Mouse (Mus musculus) mouse embryonic stem cell (cell line): ENCODE data around the gene Dhdds.
"Not testable (repeated sequence)": the region's sequence is repeated elsewhere in the genome, so short reads cannot be mapped to it uniquely, and the experiment has no call there.

Source experiments
- in situ Hi-C, 2 experiments: fragments of 300-500 bp; cut with MboI; formaldehyde crosslinking; loops; 1 replicate in 1 of 2; 3 replicates in 1 of 2; pipeline ENCODE4 v1.14.3; 2019 to 2020; ENCODE audit warnings: low sequenced_read_pairs in 2 of 2, low pct_unique_long_range_greater_than_20kb in 1 of 2, mixed read lengths in 1 of 2; ENCODE audit not compliant: unreplicated experiment in 1 of 2

Gene Dhdds

DNA sequence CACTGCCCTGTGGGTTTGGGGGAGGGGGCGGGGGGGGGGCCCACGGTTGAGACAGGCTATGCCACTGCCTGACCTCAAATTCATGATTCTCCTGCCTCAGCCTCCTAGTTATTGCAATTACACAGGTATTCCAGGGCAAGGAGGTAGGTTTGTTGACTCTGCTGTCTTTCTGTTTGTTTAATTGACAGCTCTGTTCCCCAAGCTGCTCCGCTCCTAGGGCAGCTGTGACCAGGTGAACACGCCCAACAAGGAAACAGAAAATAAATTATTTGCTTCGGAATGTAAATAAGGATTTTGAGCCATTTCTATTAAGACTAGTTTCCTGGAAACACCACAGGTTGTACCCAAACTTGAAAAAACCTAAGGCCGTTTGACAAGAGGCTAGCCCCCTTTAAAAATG is 9.0 kb upstream of the Dhdds start:
- in situ Hi-C loops, result no loop called here

GRCm38 (mm10) chr4:134006845-134007244 is 6.1 kb upstream of the Dhdds start:
- in situ Hi-C loops, result no loop called here

- in situ Hi-C loops, result no loop called here
Measured at GRCm38 (mm10) chr4:134005581-134006358, 5.1 kb upstream of the Dhdds start.

DNA sequence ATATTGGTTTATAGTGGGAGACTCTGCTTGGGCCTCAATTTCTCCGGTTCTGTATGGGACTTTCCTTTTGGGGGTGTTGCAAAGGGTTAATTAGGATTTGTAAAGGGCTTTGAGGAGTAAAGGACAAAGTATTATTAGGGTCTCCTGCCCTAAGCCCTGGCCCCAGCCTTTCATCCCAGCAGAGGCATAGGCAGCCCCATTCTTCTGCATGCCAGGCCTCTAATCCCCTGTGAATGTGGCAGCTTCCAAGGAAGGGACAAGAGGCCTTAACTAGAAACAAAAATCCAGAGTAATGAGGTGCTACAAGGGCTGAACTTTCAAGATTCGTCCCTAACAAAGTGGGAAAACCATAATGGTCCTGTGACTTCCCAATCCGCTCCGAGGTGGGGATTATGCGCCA is 2.2 kb upstream of the Dhdds start:
- in situ Hi-C loops, result no loop called here

- in situ Hi-C loops, result no loop called here
Measured at GRCm38 (mm10) chr4:134002246-134002645, 1.5 kb upstream of the Dhdds start.

- in situ Hi-C loops, result no loop called here
Measured at GRCm38 (mm10) chr4:134001710-134002109, 992 bp upstream of the Dhdds start.

DNA sequence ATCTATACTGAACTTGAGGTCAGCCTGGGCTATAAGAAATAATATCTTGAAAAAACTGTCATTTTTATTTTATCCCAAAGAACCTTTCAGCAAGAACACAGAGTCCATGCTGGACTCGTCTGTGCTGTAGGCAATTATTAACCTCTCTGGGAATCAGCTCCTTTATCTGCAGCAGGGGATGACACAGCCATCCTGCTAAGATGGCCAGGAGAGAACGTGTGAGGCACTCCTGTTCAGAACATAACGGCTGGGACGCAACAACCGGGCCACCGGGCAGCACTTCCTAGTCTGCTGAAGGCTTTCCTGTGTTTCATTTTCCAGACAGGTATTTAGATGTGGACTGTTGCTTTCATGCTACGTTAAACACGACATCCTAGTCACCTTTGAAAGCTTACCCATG is 6.0 kb downstream of the Dhdds start:
- in situ Hi-C loops, result no loop called here

- in situ Hi-C loops, result no loop called here
Measured at GRCm38 (mm10) chr4:133991087-133991660, 9.5 kb downstream of the Dhdds start.

DNA sequence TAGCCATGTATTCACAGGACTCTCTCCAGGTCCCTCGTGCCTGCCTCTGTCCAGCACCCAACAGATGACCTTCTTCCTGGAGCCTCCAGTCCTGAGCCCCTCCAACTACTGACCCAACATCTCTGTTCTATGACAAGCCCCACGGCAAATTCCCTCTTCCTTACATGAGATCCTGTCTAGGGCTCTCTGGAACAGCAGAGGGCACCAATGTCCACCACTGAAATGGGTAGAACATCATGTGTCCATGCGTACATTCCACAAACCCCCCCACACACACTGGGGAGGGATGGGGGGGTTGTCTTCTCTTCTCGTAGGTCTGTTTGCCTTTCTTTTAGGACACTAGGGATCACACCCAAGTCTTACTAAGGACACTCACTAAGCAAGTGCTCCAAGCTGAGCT is 10.7 kb downstream of the Dhdds start:
- in situ Hi-C loops, result no loop called here

- in situ Hi-C loops, result not testable (repeated sequence)
Measured at GRCm38 (mm10) chr4:133988289-133988688, 12.4 kb downstream of the Dhdds start.

- in situ Hi-C loops, result no loop called here
Measured at GRCm38 (mm10) chr4:133982936-133983335, 17.8 kb downstream of the Dhdds start.

GRCm38 (mm10) chr4:133980496-133980895 is 20.2 kb downstream of the Dhdds start:
- in situ Hi-C loops, result no loop called here

GRCm38 (mm10) chr4:133978021-133978711 is 22.6 kb downstream of the Dhdds start:
- in situ Hi-C loops, result no loop called here

DNA sequence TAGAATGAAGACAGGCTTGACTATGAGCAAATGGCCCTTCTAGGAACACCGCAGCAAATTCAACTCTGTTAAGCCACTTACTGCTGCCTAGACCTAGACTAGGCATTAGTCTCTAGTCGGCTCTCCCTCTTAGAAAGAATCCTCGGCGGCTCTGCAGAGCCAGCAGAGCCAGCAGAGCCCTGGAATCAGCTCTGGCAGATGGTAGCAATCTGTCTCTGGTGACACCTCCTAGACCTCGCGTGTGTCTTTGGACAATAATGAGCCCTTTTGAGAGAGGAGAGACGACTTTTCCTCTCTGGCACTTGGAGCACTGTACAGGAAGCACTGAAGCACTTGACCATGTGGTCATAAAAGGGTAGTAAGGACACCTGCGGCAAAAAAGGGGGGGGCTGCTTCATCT is 29.0 kb downstream of the Dhdds start:
- in situ Hi-C loops, result no loop called here

DNA sequence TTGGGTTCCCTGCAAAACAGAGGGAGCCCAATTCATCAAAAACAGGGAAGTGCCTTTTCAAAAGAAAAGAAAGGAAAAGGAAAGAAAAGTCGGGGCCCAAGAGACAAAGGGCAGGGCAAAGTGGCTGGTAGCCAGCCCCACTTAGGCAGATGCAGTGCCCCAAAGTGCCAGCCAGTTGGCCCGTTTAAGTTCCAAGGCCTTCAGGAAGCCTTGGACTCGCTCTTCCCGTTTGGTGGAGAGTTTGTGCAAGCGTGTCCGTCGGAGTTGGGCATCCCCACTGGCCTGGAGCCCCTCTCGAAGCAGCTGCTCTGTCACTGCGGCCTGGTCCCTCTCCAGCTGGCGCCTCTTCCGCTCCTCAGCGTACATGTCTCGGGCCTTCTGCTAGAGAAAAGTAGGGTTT is 29.8 kb downstream of the Dhdds start:
- in situ Hi-C loops, result no loop called here

DNA sequence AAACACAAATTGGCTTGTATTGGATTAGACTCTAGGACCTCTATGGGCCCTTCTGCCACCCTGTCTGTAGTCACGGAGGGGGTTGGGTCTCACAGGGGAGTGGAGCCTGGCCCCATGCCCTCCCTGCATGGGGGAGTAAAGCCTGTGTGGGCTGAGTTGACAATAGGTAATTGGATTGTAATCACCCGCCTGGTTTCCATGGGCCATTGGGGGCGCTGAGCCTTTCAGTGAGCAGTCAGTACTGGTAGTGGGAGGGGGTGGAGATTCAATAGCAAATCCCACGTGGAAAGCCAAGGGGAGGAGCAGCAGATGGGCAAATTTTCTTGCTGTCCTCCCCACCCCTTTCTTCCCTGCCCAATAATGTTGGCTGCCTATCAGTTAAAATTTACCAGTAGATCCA is 30.5 kb downstream of the Dhdds start:
- in situ Hi-C loops, result no loop called here

DNA sequence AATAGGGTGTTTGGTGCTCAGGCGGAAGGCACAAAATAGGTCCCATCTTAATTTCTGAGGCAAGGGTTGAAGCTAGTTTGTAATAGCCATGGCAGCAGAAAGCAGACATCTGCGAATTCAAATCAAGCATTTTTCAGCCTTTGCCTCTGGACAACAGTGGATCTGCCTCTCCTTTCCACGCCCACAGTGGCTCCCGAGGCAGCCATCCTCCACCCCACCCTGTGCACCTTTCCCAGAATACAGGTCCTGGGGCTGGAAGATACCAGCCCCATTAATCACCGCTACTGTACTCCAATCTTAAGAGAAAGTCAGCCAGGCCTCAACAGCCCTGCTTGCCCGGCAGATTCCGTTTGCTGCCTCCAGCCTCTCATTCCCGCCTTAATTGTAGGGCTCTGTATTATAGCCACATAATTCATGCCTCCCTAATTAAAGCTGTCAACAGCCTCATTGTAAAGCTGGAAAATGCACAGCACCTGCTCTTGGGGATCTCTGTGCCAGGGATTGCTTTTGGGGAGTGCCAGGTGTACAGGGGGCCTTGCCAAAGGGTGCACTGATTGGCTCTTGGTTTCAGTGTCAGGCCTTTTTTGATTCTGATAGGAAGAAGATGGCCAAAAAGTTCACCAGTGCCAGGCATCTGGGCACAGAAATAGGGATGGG is 31.5 kb downstream of the Dhdds start:
- in situ Hi-C loops, result no loop called here

DNA sequence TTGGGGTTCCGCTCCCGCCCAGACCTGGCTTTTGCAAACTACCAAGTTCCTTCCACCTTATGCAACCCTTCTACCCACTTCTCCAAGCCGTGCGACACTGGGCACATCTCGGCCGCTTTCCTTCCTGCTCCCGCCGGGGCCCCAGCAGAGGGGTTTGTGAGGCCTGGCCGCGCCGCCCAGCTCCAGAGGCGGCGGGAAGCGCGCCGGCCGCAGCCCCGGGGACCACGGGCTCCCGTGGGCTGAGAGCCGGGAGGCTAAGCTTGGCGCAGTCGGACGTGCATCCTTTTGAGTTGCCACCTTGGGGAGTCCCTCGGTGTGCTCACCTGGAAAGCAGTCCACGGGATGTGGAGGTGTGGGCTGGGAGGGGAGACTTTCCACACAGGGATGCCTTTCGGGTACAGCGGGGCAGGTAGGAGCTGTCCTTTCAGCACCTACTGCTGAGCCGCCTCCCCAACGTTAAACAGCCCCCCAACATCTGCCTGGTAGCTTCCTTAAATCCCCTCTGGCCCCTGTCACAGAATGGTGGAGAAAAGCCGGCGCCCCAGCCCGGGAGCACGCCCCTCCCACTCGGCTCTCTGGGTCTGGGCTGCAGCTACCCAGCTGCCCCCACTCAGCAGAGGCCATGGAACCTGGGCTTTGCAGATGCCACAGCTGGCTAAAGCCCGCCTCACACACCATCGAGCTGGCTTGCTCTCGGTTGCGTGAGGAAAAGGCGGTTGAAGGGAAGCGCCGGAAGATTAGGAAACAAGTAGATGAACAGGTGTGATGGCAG is 32.4 kb downstream of the Dhdds start, which contains the start of gene Hmgn2:
Gene Hmgn2, minus strand, starts transcription at position 501 of the 772 bp plus-strand sequence.
- in situ Hi-C loops, result no loop called here

- in situ Hi-C loops, result no loop called here
Measured at GRCm38 (mm10) chr4:133967866-133968149, 32.9 kb downstream of the Dhdds start.
